Mouse (Mus musculus): ENCODE data around the gene Fam171a2. TPM values are rescaled to one million over a fixed set of nuclear protein-coding genes. Genes with fewer than 3 reads are reported as not detected.

Fam171a2 gene
- 10 to 100 TPM; 20.0 to 23.8 TPM for total RNA-seq (2021)

- intact Hi-C loops (cut with DNase I): no loop called here
- peak; percentile 84 to 86 for DNase-seq
These were observed at the start of gene Fam171a2 for GRCm38 (mm10) chr11:102447497-102447896. Gene Fam171a2, minus strand, starts transcription at chr11:102447682.

GRCm38 (mm10) chr11:102496732-102497131 is 49.2 kb upstream of the Fam171a2 start:
- intact Hi-C loops (cut with DNase I): no loop called here
- DNase-seq: no peak

GRCm38 (mm10) chr11:102496206-102496605 is 48.7 kb upstream of the Fam171a2 start:
- no peak for DNase-seq
- intact Hi-C loops (cut with DNase I): no loop called here

GRCm38 (mm10) chr11:102495742-102496141 is 48.3 kb upstream of the Fam171a2 start:
- intact Hi-C loops (cut with DNase I): no loop called here

GRCm38 (mm10) chr11:102495114-102495513 is 47.6 kb upstream of the Fam171a2 start:
- intact Hi-C loops (cut with DNase I): no loop called here
- no peak for DNase-seq

More at GRCm38 (mm10) chr11:102495742-102496141, 48.3 kb upstream of the Fam171a2 start:
- no peak for DNase-seq

GRCm38 (mm10) chr11:102494063-102494650 is 46.7 kb upstream of the Fam171a2 start:
- intact Hi-C loops (cut with DNase I): no loop called here
- DNase-seq: peak; percentile 38 to 43

GRCm38 (mm10) chr11:102493241-102493640 is 45.8 kb upstream of the Fam171a2 start:
- DNase-seq: no peak
- intact Hi-C loops (cut with DNase I): no loop called here

GRCm38 (mm10) chr11:102487901-102488300 is 40.4 kb upstream of the Fam171a2 start:
- intact Hi-C loops (cut with DNase I): loop anchor here (1.0 to 5.0 kb wide), 3 partner anchors 69 to 163 kb away; partner anchors contain the start of gene Gpatch8
- no peak for DNase-seq

GRCm38 (mm10) chr11:102486733-102487386 is 39.4 kb upstream of the Fam171a2 start:
- peak; percentile 58 to 78 for DNase-seq
- intact Hi-C loops (cut with DNase I): loop anchor here (1.0 to 5.0 kb wide), 3 partner anchors 70 to 164 kb away; partner anchors contain the start of gene Gpatch8

DNA sequence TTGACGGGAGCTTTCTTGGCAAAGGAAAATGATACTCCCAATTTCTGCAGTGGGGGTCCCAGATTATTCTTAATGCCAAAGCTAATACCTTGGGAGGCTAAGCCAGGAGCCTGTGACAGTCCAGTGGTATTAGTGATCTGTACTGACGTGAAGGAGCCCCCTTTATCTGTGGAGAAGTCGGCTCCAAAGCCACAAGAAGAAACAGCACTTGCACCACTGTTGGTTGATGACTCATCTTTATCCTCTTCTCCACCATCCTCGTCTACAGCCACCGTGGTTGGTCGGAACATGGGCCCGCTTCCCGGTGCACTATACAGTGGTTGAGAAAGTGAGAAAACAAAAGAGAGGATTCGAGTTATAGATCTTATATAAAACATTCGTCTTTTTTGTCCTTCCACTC is 34.3 kb upstream of the Fam171a2 start:
- intact Hi-C loops (cut with DNase I): no loop called here
- no peak for DNase-seq

GRCm38 (mm10) chr11:102480897-102481296 is 33.4 kb upstream of the Fam171a2 start:
- intact Hi-C loops (cut with DNase I): no loop called here

DNA sequence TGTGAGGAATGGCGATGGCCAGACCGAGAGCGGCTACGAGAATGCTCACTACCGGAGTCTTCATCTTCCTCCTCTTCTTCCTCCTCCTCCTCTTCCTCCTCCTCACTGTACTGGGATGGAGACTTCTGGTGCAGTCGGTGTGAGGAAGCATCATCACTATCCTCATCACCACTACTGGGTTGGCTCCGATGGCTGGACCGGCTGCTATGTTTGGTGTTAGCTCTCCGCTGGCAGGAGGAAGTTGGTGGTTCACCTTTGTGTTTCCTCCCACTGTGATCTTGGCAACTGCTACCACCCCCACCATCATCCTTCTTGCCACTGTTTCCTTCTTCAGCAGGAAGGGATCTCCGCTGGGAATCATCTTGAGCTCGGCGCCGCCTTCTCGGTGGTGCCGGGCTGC is 32.6 kb upstream of the Fam171a2 start:
- intact Hi-C loops (cut with DNase I): no loop called here
- no peak for DNase-seq

More at GRCm38 (mm10) chr11:102480897-102481296, 33.4 kb upstream of the Fam171a2 start:
- DNase-seq: no peak

DNA sequence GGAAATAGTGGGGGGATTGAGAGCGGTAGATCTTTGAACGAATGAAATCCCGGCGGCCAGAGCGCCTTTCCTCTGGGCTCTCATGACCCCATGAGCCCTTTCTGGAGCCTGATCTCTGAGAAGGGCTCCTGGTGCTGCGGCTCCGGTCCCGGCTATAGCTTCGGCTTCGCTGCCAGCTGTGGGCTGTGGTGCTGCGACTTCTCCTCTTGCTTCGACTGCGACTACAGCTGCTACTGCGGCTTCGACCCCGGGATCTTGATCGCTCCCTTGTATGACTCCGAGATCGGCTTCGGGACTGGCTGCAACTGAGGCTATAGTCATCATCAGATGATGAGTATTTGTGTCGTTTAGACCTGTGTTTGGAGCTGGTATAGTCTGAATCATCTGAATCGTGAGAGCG is 32.1 kb upstream of the Fam171a2 start:
- DNase-seq: no peak
- intact Hi-C loops (cut with DNase I): no loop called here

DNA sequence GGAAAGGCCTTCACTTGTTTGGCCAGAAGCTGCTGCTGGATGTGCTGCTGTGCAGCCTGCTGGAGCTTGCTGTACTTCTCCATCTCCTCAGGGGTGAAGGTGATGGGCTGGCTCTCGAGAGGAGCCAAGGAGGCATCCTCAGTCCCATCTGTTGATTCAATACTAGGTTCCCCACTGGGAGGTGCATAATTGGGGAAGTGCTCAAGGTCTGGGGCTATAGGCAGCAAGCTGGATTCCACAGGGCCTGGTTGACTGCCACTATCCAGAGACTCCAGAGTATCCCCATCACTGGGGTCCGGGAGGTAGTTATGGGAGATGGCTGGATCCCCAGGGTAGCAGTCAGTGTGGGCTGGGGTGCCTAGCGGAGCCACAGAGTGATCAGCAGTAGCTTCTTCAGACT is 31.2 kb upstream of the Fam171a2 start:
- intact Hi-C loops (cut with DNase I): no loop called here
- no peak for DNase-seq

GRCm38 (mm10) chr11:102475027-102475426 is 27.5 kb upstream of the Fam171a2 start:
- no peak for DNase-seq
- intact Hi-C loops (cut with DNase I): no loop called here

DNA sequence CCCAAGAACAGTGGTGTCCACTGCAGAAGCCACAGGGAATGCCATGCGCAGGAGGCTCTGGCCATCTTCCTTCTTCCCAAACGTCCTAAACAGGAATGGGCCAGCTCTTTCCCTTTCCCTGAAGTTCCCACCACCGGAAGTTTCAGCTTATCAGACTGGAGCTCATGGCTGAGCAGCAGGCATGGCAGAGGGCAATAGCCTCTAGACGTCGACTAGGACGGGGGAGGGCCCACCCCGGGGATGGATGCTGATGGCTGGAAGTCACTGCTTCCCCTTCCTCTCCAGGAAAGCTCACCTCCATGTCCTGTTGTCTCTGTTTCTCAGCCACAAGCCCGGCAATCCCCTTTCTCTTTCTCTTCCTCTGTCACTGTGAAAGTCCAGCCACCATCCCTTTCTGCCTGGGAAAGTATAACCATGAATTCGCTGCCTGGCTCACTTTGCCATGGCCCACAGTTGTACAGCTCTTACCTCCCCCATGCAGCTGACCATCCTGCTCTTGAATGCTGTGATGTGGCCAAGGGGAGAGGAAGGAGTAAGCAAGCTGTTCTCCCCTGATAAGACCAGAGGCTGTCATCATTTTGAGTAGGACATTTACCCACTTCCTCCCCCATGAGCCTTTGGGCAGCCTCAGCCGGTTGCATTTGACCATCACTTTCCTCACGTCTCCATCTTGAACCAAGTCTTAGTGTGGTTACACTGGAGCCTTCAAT is 22.3 kb upstream of the Fam171a2 start, which contains the start of gene Itga2b:
Itga2b (minus strand) TSS at position 475 of the 710 bp plus-strand sequence.
- intact Hi-C loops (cut with DNase I): no loop called here
- no peak for DNase-seq

DNA sequence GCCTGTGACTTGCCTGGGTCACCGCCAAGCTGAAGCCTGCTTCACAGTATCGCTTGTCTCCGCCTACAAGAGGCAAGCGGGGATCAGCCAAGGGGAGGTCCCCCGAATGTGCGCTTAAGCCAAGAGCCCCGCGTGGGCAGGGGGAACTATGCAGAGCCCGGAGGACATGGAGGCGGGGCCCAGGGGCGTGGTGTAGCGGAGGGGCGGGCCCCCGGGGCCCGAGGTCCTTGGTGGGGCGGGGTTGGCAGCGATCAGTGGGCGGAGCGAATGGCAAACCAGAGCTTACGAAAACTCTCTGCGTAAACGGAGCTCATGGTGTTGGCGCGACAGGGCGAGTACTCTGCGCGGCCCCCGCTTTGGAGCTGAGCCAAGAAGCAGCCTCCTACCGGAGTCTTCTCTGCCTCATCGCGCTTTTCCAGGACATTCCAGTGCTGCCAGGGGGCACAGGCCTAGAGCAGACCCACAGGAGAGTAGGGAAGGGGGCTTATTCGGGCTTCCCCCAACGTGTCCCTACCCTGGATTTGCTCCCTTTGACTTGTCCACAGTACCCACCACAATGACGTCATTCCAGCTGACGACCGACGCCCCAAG is 19.7 kb upstream of the Fam171a2 start:
- intact Hi-C loops (cut with DNase I): no loop called here
- peak; percentile 99 for DNase-seq

DNA sequence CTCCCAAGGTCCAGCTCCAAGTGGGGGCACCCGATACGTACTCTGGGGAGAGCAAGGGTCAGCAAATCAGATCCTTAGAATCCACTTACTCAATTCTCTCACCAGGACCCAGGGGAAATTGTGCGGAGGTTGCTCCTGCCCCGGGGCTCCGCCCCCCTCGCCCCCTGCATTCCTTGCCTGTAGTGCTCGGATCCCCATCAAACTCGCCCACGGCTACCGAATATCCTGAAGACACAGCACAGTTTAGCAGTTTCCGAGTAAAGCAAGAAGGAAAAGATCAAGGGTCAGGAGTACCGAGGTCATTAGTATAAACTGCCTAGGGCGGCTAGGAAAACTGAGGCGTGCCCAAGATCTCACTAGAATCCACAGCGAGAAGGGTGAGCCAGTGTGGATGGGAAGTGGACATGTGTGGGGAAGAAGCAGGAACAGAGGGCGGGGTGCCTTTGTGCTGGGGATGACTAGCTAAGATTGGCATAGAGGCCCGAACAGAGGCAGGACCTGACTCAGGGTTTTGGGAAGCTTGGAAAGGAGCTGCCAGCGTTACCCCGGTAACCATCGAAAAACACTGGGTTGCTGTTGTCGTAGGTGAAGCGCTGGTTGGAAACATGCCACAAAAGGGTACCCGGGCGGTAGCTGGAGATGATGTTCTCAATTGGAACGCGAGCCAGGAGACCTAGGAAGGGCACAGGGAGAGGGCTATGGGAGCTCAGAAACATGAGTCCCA is 18.4 kb upstream of the Fam171a2 start:
- peak; percentile 82 to 83 for DNase-seq
- intact Hi-C loops (cut with DNase I): no loop called here

- no peak for DNase-seq
- intact Hi-C loops (cut with DNase I): no loop called here
These were observed 17.4 kb upstream of the Fam171a2 start for GRCm38 (mm10) chr11:102464901-102465300.

DNA sequence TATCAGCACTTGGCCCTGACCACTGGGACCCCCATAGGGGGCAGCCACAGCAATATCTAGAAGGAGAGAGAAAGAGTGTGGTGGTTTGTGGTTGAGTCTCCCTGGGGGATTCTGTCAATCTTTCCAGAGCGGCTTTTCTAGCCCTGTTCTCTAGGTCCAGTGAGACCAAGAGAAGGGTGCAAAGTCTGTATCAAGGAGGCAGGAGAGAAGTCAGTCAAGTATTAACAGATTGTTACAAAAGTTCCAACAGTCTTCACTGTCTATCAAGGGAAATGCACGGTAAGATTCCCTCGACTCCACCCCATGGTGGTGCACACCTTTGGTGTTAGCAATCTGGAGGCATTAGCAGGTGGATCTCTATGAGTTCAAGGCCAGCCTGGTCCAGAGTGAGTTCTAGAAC is 14.3 kb upstream of the Fam171a2 start:
- no peak for DNase-seq
- intact Hi-C loops (cut with DNase I): no loop called here

Measured in heart, postnatal 10 days (tissue).